Mouse (Mus musculus): ENCODE measurements around the gene Ccdc194. TPM values are rescaled to one million over a fixed set of nuclear protein-coding genes. Genes with fewer than 3 reads are reported as not detected.

The Ccdc194 gene
- total and polyA plus RNA-seq, 3 experiments: 0.10 TPM; not detected in 2

- H3K4me1 ChIP-seq (ENCODE audit: control insufficient read depth, insufficient read depth, low read length): no peaks in the 10 kb centered on the region
- intact Hi-C loops (cut with DNase I): no loop called here
- no peak overlapping the region for H3K27ac ChIP-seq
- no peaks in the 10 kb centered on the region for H3K36me3 ChIP-seq (ENCODE audit: control insufficient read depth, insufficient read depth, low read length)
- no peaks in the 10 kb centered on the region for H3K79me2 ChIP-seq (replicated peaks; ENCODE audit: control insufficient read depth, insufficient read depth, low read length)
- no peak overlapping the region for H3K9ac ChIP-seq (ENCODE audit: low read depth, low read length)
- H3K4me3 ChIP-seq: no peak overlapping the region
- TF ChIP-seq CTCF (IDR thresholded peaks at IDR 0.05): peak; percentile 40
- TF ChIP-seq EP300 (IDR thresholded peaks at IDR 0.05; ENCODE audit: insufficient read depth, low read depth, low read length): no peak
- TF ChIP-seq POLR2A (IDR thresholded peaks at IDR 0.05; ENCODE audit: insufficient read depth, low read depth, low read length): no peak
- DNase-seq: no peak
- no peaks in the 10 kb centered on the region; the same call in 1 of the 2 replicates for H3K27me3 ChIP-seq (ENCODE audit: control insufficient read depth, insufficient read depth, low read length)
- WGBS: 45% methylated on average over 15 of the region's 15 CpGs
These were observed 12.3 kb downstream of the Ccdc194 start for GRCm38 (mm10) chr8:71513018-71513754.

- no peak within 1 kb of the TSS for H3K27ac ChIP-seq
- TF ChIP-seq CTCF (IDR thresholded peaks at IDR 0.05) (no peak), POLR2A (IDR thresholded peaks at IDR 0.05; ENCODE audit: insufficient read depth, low read depth, low read length) (no peak), EP300 (IDR thresholded peaks at IDR 0.05; ENCODE audit: insufficient read depth, low read depth, low read length) (no peak)
- no peaks in the 10 kb centered on the region; the same call in 1 of the 2 replicates for H3K27me3 ChIP-seq (ENCODE audit: control insufficient read depth, insufficient read depth, low read length)
- intact Hi-C loops (cut with DNase I): no loop called here
- H3K36me3 ChIP-seq (ENCODE audit: control insufficient read depth, insufficient read depth, low read length): no peaks in the 10 kb centered on the region
- no peak within 1 kb of the TSS for H3K9ac ChIP-seq (ENCODE audit: low read depth, low read length)
- no peak within 1 kb of the TSS for H3K4me3 ChIP-seq
- peak in 1 of 2 experiments; percentile 31 for DNase-seq
- H3K79me2 ChIP-seq (replicated peaks; ENCODE audit: control insufficient read depth, insufficient read depth, low read length): no peaks in the 10 kb centered on the region
- H3K4me1 ChIP-seq (ENCODE audit: control insufficient read depth, insufficient read depth, low read length): peaks cover 2% of the 10 kb centered on the region; the same call in 1 of the 2 replicates
- 24% methylated on average over 14 of the region's 14 CpGs for WGBS
These were observed 13.9 kb downstream of the Ccdc194 start, which contains the start of gene Plvap for GRCm38 (mm10) chr8:71511644-71512043. Plvap (minus strand) TSS chr8:71511752.

- no peak overlapping the region for H3K4me3 ChIP-seq
- WGBS: 70% methylated on average over 2 of the region's 2 CpGs
- intact Hi-C loops (cut with DNase I): no loop called here
These were observed 16.2 kb downstream of the Ccdc194 start for GRCm38 (mm10) chr8:71509316-71509715.

GRCm38 (mm10) chr8:71507589-71508104 is 17.9 kb downstream of the Ccdc194 start:
- H3K27ac ChIP-seq: peak overlapping the region; percentile 45
- DNase-seq: peak; percentile 83 to 90
- peaks cover 2% of the 10 kb centered on the region; the same call in 1 of the 2 replicates for H3K4me1 ChIP-seq (ENCODE audit: control insufficient read depth, insufficient read depth, low read length)
- intact Hi-C loops (cut with DNase I): loop anchor here (1.0 kb wide), 1 partner anchor 10 kb away; no protein-coding TSS in a partner anchor
- H3K36me3 ChIP-seq (ENCODE audit: control insufficient read depth, insufficient read depth, low read length): no peaks in the 10 kb centered on the region
- TF ChIP-seq CTCF (IDR thresholded peaks at IDR 0.05): no peak
- no peak for TF ChIP-seq EP300 (IDR thresholded peaks at IDR 0.05; ENCODE audit: insufficient read depth, low read depth, low read length)
- no peak for TF ChIP-seq POLR2A (IDR thresholded peaks at IDR 0.05; ENCODE audit: insufficient read depth, low read depth, low read length)
- under 1% methylated on average over 61 of the region's 61 CpGs for WGBS
- H3K27me3 ChIP-seq (ENCODE audit: control insufficient read depth, insufficient read depth, low read length): no peaks in the 10 kb centered on the region
- peak overlapping the region; percentile 42 for H3K9ac ChIP-seq (ENCODE audit: low read depth, low read length)
- peak overlapping the region; percentile 53 for H3K4me3 ChIP-seq
- H3K79me2 ChIP-seq (replicated peaks; ENCODE audit: control insufficient read depth, insufficient read depth, low read length): no peaks in the 10 kb centered on the region

More at GRCm38 (mm10) chr8:71509316-71509715, 16.2 kb downstream of the Ccdc194 start:
- Histone ChIP-seq H3K79me2 (replicated peaks; ENCODE audit: control insufficient read depth, insufficient read depth, low read length) (no peaks in the 10 kb centered on the region), H3K27me3 (ENCODE audit: control insufficient read depth, insufficient read depth, low read length) (no peaks in the 10 kb centered on the region; the same call in 1 of the 2 replicates), H3K4me1 (ENCODE audit: control insufficient read depth, insufficient read depth, low read length) (peaks cover 2% of the 10 kb centered on the region; the same call in 1 of the 2 replicates), H3K36me3 (ENCODE audit: control insufficient read depth, insufficient read depth, low read length) (no peaks in the 10 kb centered on the region), H3K9ac (ENCODE audit: low read depth, low read length) (no peak overlapping the region), H3K27ac (no peak overlapping the region)
- TF ChIP-seq POLR2A (IDR thresholded peaks at IDR 0.05; ENCODE audit: insufficient read depth, low read depth, low read length) (no peak), EP300 (IDR thresholded peaks at IDR 0.05; ENCODE audit: insufficient read depth, low read depth, low read length) (no peak), CTCF (IDR thresholded peaks at IDR 0.05) (no peak)
- no peak for DNase-seq

GRCm38 (mm10) chr8:71505979-71506378 is 19.5 kb downstream of the Ccdc194 start:
- Histone ChIP-seq H3K27me3 (ENCODE audit: control insufficient read depth, insufficient read depth, low read length) (no peaks in the 10 kb centered on the region), H3K4me3 (no peak overlapping the region), H3K4me1 (ENCODE audit: control insufficient read depth, insufficient read depth, low read length) (peaks cover 2% of the 10 kb centered on the region; the same call in 1 of the 2 replicates), H3K9ac (ENCODE audit: low read depth, low read length) (no peak overlapping the region), H3K27ac (no peak overlapping the region), H3K79me2 (replicated peaks; ENCODE audit: control insufficient read depth, insufficient read depth, low read length) (no peaks in the 10 kb centered on the region), H3K36me3 (ENCODE audit: control insufficient read depth, insufficient read depth, low read length) (no peaks in the 10 kb centered on the region)
- DNase-seq: peak; percentile 61 to 74
- 44% methylated on average over 4 of the region's 4 CpGs for whole genome bisulfite sequencing
- TF ChIP-seq EP300 (IDR thresholded peaks at IDR 0.05; ENCODE audit: insufficient read depth, low read depth, low read length) (no peak), CTCF (IDR thresholded peaks at IDR 0.05) (no peak)
- intact Hi-C loops (cut with DNase I): no loop called here

GRCm38 (mm10) chr8:71505326-71505725 is 20.2 kb downstream of the Ccdc194 start:
- no peak overlapping the region for H3K9ac ChIP-seq (ENCODE audit: low read depth, low read length)
- DNase-seq: no peak
- H3K27me3 ChIP-seq (ENCODE audit: control insufficient read depth, insufficient read depth, low read length): no peaks in the 10 kb centered on the region
- TF ChIP-seq POLR2A (IDR thresholded peaks at IDR 0.05; ENCODE audit: insufficient read depth, low read depth, low read length) (no peak), CTCF (IDR thresholded peaks at IDR 0.05) (no peak), EP300 (IDR thresholded peaks at IDR 0.05; ENCODE audit: insufficient read depth, low read depth, low read length) (no peak)
- no peak overlapping the region for H3K4me3 ChIP-seq
- no peaks in the 10 kb centered on the region for H3K79me2 ChIP-seq (replicated peaks; ENCODE audit: control insufficient read depth, insufficient read depth, low read length)
- no peak overlapping the region for H3K27ac ChIP-seq
- 95% methylated on average over 4 of the region's 4 CpGs for WGBS
- intact Hi-C loops (cut with DNase I): no loop called here
- no peaks in the 10 kb centered on the region for H3K36me3 ChIP-seq (ENCODE audit: control insufficient read depth, insufficient read depth, low read length)
- peaks cover 2% of the 10 kb centered on the region; the same call in 1 of the 2 replicates for H3K4me1 ChIP-seq (ENCODE audit: control insufficient read depth, insufficient read depth, low read length)

Measured in heart, adult 2 months (tissue).